Mouse (Mus musculus): ENCODE results near the gene Olfr376. TPM values are rescaled to one million over a fixed set of nuclear protein-coding genes. Genes with fewer than 3 reads are reported as not detected.

Olfr376 gene
- not detected in 2 replicates for polyA plus RNA-seq (2015; fragmentation: Nextera tagmentation; extraction: Ambion mirVana)

- ATAC-seq (ENCODE audit: insufficient read depth, low FRiP score, low read depth), result no peak
- H3K4me2 ChIP-seq, result no peak within 1 kb of the TSS
- WGBS, result 77% methylated on average over 2 of the region's 2 CpGs
- no peaks in the 10 kb centered on the region for H3K36me3 ChIP-seq
- no peak within 1 kb of the TSS for H3K9ac ChIP-seq
- H3K27ac ChIP-seq, result no peak within 1 kb of the TSS
- H3K9me3 ChIP-seq, result no peaks in the 10 kb centered on the region
- H3K4me3 ChIP-seq (replicated peaks), result no peak within 1 kb of the TSS
- H3K4me1 ChIP-seq, result no peaks in the 10 kb centered on the region
- H3K27me3 ChIP-seq (replicated peaks), result no peaks in the 10 kb centered on the region
Observed at GRCm38 (mm10) chr11:73370946-73371345, at the start of gene Olfr376. Gene Olfr376 (plus strand): TSS chr11:73371246.

GRCm38 (mm10) chr11:73323906-73324830 is 46.9 kb upstream of the Olfr376 start:
- no peaks in the 10 kb centered on the region for H3K9me3 ChIP-seq
- peaks cover 4% of the 10 kb centered on the region; the same call in 1 of the 2 replicates for H3K4me1 ChIP-seq
- H3K27me3 ChIP-seq (replicated peaks), result no peaks in the 10 kb centered on the region
- H3K9ac ChIP-seq, result no peak overlapping the region
- no peak overlapping the region for H3K4me3 ChIP-seq (replicated peaks)
- H3K36me3 ChIP-seq, result no peaks in the 10 kb centered on the region
- no peak for ATAC-seq (ENCODE audit: insufficient read depth, low FRiP score, low read depth)
- 56% methylated on average over 9 of the region's 9 CpGs for WGBS
- H3K4me2 ChIP-seq, result peak overlapping the region; percentile 25; the same call in 1 of the 2 replicates
- no peak overlapping the region for H3K27ac ChIP-seq

GRCm38 (mm10) chr11:73326485-73326886 is 44.6 kb upstream of the Olfr376 start:
- 22% methylated on average over 12 of the region's 12 CpGs for whole genome bisulfite sequencing
- no peaks in the 10 kb centered on the region for H3K27me3 ChIP-seq (replicated peaks)
- H3K4me3 ChIP-seq (replicated peaks), result 0 out of 2 replicates have a peak overlapping the region, but pooled peaks have one; percentile 10
- H3K9ac ChIP-seq, result no peak overlapping the region
- peak overlapping the region; percentile 38 for H3K4me2 ChIP-seq
- peak; percentile 67; the same call in 1 of the 2 replicates for ATAC-seq (ENCODE audit: insufficient read depth, low FRiP score, low read depth)
- H3K9me3 ChIP-seq, result no peaks in the 10 kb centered on the region
- peak overlapping the region; percentile 55 for H3K27ac ChIP-seq
- peaks cover 4% of the 10 kb centered on the region; the same call in 1 of the 2 replicates for H3K4me1 ChIP-seq
- no peaks in the 10 kb centered on the region for H3K36me3 ChIP-seq

GRCm38 (mm10) chr11:73327361-73327760 is 43.7 kb upstream of the Olfr376 start:
- no peak overlapping the region for H3K4me2 ChIP-seq
- peak; percentile 67 for ATAC-seq (ENCODE audit: insufficient read depth, low FRiP score, low read depth)
- no peaks in the 10 kb centered on the region for H3K9me3 ChIP-seq
- H3K4me1 ChIP-seq, result peaks cover 4% of the 10 kb centered on the region; the same call in 1 of the 2 replicates
- no peak overlapping the region for H3K9ac ChIP-seq
- WGBS, result 43% methylated on average over 4 of the region's 4 CpGs
- H3K36me3 ChIP-seq, result no peaks in the 10 kb centered on the region
- no peak overlapping the region for H3K4me3 ChIP-seq (replicated peaks)
- no peaks in the 10 kb centered on the region for H3K27me3 ChIP-seq (replicated peaks)
- H3K27ac ChIP-seq, result peak overlapping the region; percentile 5; the same call in 1 of the 2 replicates

- ATAC-seq (ENCODE audit: insufficient read depth, low FRiP score, low read depth), result no peak
- H3K4me3 ChIP-seq (replicated peaks), result no peak within 1 kb of the TSS
- WGBS, result 82% methylated on average over 27 of the region's 27 CpGs
- no peaks in the 10 kb centered on the region for H3K27me3 ChIP-seq (replicated peaks)
- no peak within 1 kb of the TSS for H3K9ac ChIP-seq
- H3K27ac ChIP-seq, result no peak within 1 kb of the TSS
- no peak within 1 kb of the TSS for H3K4me2 ChIP-seq
- no peaks in the 10 kb centered on the region for H3K36me3 ChIP-seq
- peaks cover 4% of the 10 kb centered on the region; the same call in 1 of the 2 replicates for H3K4me1 ChIP-seq
- H3K9me3 ChIP-seq, result no peaks in the 10 kb centered on the region
Observed at GRCm38 (mm10) chr11:73329442-73329841, 41.6 kb upstream of the Olfr376 start, which contains the start of the genes Aspa, Gm49340 and Spata22. Gene Aspa (minus strand): TSS chr11:73329596. Gene Gm49340 (plus strand): TSS chr11:73329741. Gene Spata22 (plus strand): TSS chr11:73329741.

- no peaks in the 10 kb centered on the region for H3K4me1 ChIP-seq
- no peak overlapping the region for H3K4me2 ChIP-seq
- H3K9me3 ChIP-seq, result no peaks in the 10 kb centered on the region
- no peaks in the 10 kb centered on the region for H3K27me3 ChIP-seq (replicated peaks)
- H3K4me3 ChIP-seq (replicated peaks), result no peak overlapping the region
- no peaks in the 10 kb centered on the region for H3K36me3 ChIP-seq
- WGBS, result 72% methylated on average over 2 of the region's 2 CpGs
- ATAC-seq (ENCODE audit: insufficient read depth, low FRiP score, low read depth), result no peak
- no peak overlapping the region for H3K27ac ChIP-seq
- no peak overlapping the region for H3K9ac ChIP-seq
Observed at GRCm38 (mm10) chr11:73333357-73333756, 37.7 kb upstream of the Olfr376 start.

GRCm38 (mm10) chr11:73336919-73337318 is 34.1 kb upstream of the Olfr376 start:
- Histone ChIP-seq H3K27me3 (replicated peaks) (no peaks in the 10 kb centered on the region), H3K4me2 (no peak overlapping the region), H3K27ac (no peak overlapping the region), H3K9ac (no peak overlapping the region), H3K36me3 (no peaks in the 10 kb centered on the region), H3K4me1 (no peaks in the 10 kb centered on the region), H3K4me3 (replicated peaks) (no peak overlapping the region), H3K9me3 (no peaks in the 10 kb centered on the region)
- no peak for ATAC-seq (ENCODE audit: insufficient read depth, low FRiP score, low read depth)
- 72% methylated on average over 4 of the region's 4 CpGs for WGBS

- Histone ChIP-seq H3K9ac (no peak within 1 kb of the TSS), H3K4me2 (no peak within 1 kb of the TSS), H3K9me3 (no peaks in the 10 kb centered on the region), H3K4me1 (no peaks in the 10 kb centered on the region), H3K36me3 (no peaks in the 10 kb centered on the region), H3K4me3 (replicated peaks) (no peak within 1 kb of the TSS), H3K27ac (no peak within 1 kb of the TSS), H3K27me3 (replicated peaks) (no peaks in the 10 kb centered on the region)
- no peak for ATAC-seq (ENCODE audit: insufficient read depth, low FRiP score, low read depth)
- 41% methylated on average over 3 of the region's 3 CpGs for WGBS
Observed at GRCm38 (mm10) chr11:73350483-73350882, 20.6 kb upstream of the Olfr376 start, which contains the start of gene Olfr20. Gene Olfr20 (plus strand): TSS chr11:73350783.

- WGBS, result 65% methylated on average over 4 of the region's 4 CpGs
- Histone ChIP-seq H3K4me1 (no peaks in the 10 kb centered on the region), H3K9me3 (no peaks in the 10 kb centered on the region), H3K9ac (no peak overlapping the region), H3K27me3 (replicated peaks) (no peaks in the 10 kb centered on the region), H3K36me3 (no peaks in the 10 kb centered on the region), H3K4me2 (no peak overlapping the region), H3K4me3 (replicated peaks) (no peak overlapping the region), H3K27ac (no peak overlapping the region)
- ATAC-seq (ENCODE audit: insufficient read depth, low FRiP score, low read depth), result no peak
Observed at GRCm38 (mm10) chr11:73395374-73395773, 24.3 kb downstream of the Olfr376 start.

GRCm38 (mm10) chr11:73399514-73399913 is 28.5 kb downstream of the Olfr376 start, which contains the start of gene Olfr1:
Gene Olfr1 (minus strand): TSS chr11:73399614.
- H3K4me3 ChIP-seq (replicated peaks), result no peak within 1 kb of the TSS
- H3K36me3 ChIP-seq, result no peaks in the 10 kb centered on the region
- H3K27me3 ChIP-seq (replicated peaks), result no peaks in the 10 kb centered on the region
- no peak within 1 kb of the TSS for H3K27ac ChIP-seq
- no peaks in the 10 kb centered on the region for H3K4me1 ChIP-seq
- H3K4me2 ChIP-seq, result no peak within 1 kb of the TSS
- ATAC-seq (ENCODE audit: insufficient read depth, low FRiP score, low read depth), result no peak
- H3K9me3 ChIP-seq, result no peaks in the 10 kb centered on the region
- no peak within 1 kb of the TSS for H3K9ac ChIP-seq
